Mouse (Mus musculus) cerebellum, adult 2 months (tissue): ENCODE data around the gene Pacsin1.
A peak's percentile ranks its signal among the peaks of the same experiment; 100 is the strongest.

Experiments
- CTCF ChIP-seq: fragments of 200-500 bp; IDR thresholded peaks from 2 replicates; pipeline ENCODE4 v1.5.1; 2011; ENCODE audit warnings: low read depth, mild to moderate bottlenecking, control low read depth, low read length, moderate library complexity, borderline replicate concordance; ENCODE audit not compliant: insufficient read depth
- POLR2A ChIP-seq: fragments of 200-500 bp; IDR thresholded peaks from 2 replicates; pipeline ENCODE4 v1.6.1; 2011; ENCODE audit warnings: low read length, control low read depth, borderline replicate concordance; ENCODE audit not compliant: insufficient read depth

GRCm38 (mm10) chr17:27629249-27630020 lies 25.9 kb upstream of the Pacsin1 start:
- TF ChIP-seq CTCF (peak; percentile 97), POLR2A (no peak)
